Mouse (Mus musculus): ENCODE data around the gene Otx1.
A peak's percentile ranks its signal among the peaks of the same experiment; 100 is the strongest.

Gene Otx1

DNA sequence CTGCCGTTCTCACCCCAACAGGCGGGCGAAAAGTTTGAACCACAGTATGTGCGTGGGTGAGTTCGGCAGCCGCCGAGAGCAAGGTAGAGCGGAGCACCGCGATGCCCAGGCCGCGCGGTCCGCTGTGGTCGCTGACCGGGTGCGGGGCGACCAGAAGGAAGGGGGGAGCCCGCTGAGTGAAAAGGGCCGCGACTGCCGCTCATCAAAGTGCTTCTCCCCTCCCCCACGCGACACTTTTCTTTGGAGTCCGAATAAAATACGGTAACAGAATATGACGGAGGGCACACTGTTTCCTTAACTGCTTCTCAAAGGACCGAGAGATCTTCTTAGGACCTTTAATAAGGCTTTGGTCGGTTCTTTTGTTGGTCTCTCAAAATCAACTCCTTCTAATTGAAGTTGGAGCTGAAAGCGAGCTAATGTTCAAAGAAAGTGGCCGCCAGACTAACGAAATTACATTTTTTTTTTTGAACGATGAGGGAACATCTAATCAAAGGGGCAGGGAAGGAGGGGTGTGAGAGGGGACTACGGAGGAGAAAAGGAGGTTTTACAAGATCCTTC lies at the start of gene Otx1:
Gene Otx1, minus strand, starts transcription at position 115 of the 558 bp plus-strand sequence.
- DNase-seq (ENCODE audit: low spot score in 2 of 2) = peak; percentile 3 to 14

DNA sequence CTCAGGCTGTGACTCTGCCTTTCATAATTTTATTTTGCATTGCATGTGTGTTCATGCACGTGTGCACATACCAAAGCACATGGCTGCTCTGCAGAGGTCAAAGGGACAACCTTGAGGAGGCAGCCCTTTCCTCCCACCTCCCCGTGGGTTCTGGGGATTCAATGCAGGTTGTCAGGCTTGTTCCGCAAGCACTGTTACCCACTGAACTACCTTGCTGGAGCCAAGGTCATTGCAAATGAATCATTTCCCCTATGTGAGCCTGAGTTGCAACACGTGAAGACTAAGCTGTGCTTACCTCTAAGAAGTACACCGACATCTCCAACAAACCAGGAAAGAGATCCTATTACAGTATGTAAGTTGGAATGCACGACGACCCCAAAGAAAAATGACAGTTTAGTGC lies 48.2 kb upstream of the Otx1 start:
- peak; percentile 26 to 49 for DNase-seq (ENCODE audit: low spot score in 2 of 2)

DNA sequence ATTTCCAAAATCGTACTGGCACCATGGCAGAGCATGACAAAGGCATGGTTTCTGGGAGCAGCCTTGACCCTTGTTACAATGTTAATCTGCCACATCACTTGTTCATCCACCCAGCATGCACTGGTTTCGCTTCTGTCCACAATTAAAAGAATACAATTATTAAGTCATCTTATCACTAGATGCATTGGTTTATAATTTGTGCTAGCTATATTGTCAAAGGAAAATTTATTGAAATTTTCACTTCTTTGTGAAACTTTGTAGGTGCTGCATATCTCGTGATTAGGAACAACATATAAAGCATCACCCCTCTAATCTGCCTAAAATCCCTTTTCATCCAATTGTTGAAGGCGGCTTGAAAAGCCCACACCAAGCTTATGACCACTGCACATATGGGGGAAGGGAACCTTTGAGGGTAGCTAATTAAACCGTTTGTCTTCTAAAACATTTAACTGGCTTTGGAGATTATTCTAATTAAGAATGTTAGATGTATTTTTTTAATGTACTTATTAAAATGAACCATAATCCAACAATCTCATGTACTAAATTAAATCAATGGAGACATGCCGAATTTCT lies 37.2 kb upstream of the Otx1 start:
- no peak for DNase-seq (ENCODE audit: low spot score in 2 of 2)

DNA sequence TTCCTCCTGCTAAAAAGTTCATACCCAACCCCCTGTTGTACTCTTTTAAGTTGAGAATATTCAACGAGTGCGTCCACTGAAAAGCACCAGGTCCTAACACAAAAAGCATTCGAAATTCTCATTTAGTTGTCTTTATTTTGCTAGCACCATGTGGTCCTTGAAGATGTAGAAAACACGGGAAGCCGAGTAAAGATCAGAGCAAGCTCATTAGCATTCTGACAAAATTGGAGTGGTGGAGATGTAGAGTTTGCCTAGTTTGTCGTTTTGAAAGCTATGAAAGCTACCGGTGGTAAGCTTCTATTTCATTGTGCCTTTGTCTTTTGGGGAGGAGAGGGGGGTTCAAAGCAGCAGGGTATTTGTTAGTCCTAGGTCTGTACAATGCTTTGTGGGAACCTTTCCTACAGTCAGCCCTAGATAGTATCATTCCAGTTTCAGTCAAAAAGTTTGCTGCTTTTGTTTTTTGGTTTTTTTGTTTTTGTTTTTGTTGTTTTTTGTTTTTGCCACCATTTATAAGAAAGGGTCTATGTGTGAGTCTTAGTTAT lies 31.9 kb upstream of the Otx1 start:
- no peak for DNase-seq (ENCODE audit: low spot score in 2 of 2)

DNA sequence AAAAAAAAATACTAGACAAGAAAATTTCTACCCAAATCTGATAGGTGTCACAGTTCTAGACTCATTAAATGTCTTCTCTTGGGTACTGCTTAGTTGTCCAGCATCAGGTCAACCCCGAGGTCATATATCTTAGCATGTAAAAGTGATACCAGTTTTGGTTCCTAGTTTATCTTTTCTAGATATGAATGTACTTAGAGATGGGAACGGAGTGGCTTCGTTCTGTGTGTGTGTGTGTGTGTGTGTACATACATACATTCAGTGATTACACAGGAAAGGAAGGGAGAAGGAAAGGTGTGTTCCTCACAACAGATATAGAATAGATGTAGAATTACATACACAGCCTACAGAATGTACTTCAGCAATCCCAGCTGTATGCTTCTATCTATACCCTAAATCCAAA lies 30.9 kb upstream of the Otx1 start:
- DNase-seq (ENCODE audit: low spot score in 2 of 2) = no peak

DNA sequence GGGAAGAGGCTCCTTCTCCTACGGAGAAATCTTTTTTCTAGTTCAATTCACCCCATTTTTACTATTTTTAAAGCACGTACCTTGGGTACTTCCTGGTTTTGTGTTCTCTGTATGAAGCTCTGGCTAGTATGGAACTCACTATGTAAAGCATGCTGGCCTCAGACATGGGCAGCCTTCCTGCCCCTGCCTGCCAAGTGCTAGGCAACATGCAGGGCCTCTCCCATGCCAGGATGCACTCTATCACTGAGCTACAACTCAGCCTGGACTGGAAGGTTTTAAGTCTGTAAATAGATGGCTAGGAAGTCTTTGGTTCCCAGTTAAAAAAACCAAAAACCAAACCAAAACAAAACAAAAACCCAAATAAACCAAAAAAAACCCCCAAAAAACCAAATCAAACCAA lies 17.9 kb upstream of the Otx1 start:
- DNase-seq (ENCODE audit: low spot score in 2 of 2) = no peak

DNA sequence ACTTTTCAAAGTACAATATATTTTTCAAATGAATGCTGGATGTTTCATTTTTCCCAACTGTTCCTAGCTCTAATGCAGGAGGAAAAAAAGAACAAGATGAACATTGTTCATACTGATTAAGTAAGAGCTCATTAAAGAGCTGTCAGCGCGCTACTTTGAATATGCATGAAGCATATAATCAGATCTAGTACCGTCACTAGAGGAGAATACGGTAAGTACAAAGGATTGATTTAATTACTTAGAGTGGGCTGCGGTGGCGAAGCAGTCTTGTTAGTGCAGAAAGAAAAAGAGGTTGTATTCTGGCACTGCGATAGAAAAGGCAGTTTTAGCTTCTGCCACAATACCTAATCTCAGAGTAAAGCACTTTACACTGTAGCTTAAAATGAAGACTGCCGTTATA lies 14.7 kb upstream of the Otx1 start:
- DNase-seq (ENCODE audit: low spot score in 2 of 2) = no peak

DNA sequence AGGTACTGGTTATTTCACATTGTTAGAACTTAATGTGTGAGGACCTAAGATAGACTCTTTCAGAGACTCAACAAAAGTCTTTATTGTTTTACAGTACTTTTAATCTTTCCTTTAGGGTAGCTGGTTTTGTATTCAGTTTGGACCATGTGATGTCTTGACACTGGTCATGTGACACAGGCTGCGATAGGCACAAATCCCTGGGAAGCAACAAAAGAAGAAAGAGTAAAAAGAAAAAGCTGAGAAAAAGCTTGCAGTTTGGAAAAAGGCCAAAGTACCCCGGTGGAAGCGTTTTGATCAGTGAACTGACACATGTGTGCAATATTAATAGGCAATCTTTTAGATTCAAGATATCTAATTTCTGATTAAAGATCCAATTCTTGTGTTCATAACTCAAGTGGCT lies 13.6 kb upstream of the Otx1 start:
- no peak for DNase-seq (ENCODE audit: low spot score in 2 of 2)

DNA sequence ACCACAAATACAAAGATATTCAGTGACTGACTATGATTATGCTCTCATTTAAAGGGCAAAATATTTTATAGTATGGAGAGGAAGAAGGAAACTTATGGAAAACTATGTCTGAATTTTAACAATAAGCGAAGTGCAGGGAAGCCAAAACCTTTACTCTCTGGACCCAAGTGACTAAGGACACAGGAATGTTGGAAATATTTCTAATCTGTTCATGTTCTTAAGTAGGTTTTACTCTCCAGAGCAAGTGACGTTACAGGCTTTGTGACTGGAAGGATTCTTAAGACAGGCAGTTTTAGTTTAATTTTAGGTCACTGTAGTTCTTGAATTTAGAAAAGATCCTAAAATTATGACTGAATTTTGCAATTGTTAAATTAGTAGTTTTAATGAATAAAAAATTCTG lies 6.1 kb upstream of the Otx1 start:
- DNase-seq (ENCODE audit: low spot score in 2 of 2) = no peak

DNA sequence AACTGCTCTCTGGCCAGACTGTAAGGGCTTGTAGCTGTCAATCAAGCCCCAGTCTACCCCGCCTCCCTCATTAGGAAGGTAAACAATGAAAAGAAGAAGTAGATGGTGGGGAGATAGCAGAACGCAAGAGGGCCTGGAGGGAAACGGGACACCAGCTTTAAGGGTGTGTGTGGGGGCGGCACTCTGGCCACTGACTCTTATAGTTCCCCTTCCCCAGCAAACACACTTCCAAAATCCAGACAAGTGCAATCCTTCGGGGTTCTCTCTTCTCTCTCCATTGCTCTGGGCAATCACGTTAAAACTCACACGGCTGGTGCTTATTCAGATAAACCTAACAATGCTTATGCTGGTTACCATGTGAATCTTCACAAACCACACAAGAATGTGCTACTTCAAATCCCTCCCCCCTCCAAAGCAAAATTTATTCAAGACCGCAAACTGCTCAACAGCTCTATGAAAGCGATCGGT lies 5.5 kb upstream of the Otx1 start:
- no peak for DNase-seq (ENCODE audit: low spot score in 2 of 2)

DNA sequence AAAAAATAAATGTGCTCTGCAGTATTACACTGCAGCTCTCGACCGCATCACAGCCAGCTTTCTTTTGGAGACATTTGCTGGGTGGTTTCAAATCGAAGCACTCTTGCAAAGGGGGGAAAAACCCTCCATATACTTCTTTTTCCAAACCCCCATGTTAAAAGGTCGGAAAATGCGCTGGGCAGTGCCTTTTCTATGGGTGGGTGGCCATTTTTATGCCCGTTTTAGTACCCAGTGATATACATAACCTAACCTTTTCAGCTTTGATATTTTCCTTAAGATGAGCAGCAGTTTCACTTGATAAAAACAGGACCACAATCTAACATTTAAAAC lies 5.0 kb upstream of the Otx1 start:
- DNase-seq (ENCODE audit: low spot score in 2 of 2) = no peak

DNA sequence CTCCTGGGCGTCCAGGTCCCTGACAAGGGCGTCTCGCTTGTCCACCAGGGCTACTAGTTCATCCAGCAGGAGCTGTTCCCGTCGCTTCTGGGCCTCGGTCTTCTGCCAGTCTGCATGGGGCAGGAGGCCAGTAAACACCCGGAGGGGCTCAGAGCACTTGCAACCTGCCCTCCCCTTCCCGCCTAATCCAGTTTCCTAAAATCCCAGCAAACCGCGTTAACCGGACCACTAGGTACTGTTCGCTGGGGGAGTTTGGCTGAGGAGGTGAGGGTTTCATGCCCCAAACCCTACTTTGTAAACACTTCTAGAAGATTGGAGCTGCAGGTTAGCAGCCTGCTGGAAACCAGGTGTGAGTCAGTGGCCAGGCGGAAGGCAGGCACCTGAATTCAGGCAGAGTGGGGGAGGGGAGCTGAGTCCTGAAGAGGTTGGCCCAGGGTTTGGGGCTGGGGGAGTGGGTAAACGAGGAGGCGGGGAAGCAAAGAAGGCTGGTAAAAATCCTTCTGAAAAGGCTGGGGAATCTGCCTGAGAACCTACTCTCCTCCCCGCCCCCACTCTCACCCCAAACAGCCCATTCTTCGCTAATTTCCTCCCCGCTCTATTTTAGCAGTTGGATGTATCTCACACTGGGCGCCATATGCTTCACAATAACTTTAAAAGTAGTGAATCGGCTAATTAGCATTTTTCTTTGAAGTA lies 4.5 kb upstream of the Otx1 start:
- peak in 1 of 2 experiments; percentile 6 for DNase-seq (ENCODE audit: low spot score in 2 of 2)

DNA sequence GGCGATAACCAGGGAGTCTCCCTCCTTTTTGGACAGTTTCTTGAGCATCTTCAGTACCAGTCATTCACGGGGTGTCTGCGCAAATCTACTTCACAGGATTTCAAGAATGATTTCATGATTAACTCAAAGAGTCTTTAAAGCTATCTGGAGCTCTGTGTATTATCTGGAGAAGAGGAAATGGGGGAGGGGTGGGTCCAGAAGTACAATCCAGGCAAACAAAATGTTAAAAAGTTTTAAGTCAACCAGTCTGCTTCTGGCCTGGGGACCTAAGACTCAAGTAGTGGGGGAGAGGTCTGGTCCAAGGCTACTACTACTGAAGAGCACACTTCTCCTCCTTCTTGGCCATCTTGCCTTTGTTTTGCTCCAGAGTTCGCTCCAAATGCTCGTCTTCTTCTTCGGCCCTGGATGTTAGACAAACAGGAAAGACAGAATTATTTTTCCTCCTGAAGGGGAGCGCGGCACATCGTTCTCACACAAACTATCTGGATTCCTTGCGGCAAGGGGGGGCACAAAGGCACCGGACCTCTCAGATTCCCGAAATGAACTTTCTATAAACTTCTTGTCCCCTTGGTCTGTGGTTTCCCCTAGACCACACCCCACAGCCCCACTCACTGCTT lies 3.9 kb upstream of the Otx1 start:
- no peak for DNase-seq (ENCODE audit: low spot score in 2 of 2)

DNA sequence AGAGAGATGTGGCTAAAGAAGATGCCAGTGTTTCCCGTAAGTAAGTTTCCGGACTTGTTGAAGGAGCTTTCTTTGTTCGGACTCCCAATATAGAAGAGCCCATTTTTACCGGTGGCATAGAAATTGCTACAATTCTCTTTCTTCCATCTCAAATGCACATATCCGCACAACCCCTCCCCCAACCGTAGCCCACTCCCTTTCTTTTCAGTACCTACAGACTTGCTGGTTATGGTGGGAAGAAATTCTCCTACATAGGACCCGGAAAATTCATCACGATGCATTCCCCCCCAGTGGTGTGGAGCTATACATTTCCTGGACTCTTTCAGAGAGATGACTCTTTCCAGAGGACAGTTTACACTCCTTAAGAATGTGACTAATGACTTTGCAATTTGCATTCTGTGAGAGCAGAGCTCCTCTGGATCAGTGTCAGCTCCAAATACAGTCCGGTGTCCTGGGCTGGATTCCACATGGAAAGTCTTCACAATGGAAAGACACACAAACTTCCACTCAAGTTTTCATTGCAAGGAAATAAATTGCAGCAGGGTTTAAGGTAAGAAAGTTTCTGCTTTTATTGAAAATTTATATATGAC lies 2.7 kb upstream of the Otx1 start:
- no peak for DNase-seq (ENCODE audit: low spot score in 2 of 2)

DNA sequence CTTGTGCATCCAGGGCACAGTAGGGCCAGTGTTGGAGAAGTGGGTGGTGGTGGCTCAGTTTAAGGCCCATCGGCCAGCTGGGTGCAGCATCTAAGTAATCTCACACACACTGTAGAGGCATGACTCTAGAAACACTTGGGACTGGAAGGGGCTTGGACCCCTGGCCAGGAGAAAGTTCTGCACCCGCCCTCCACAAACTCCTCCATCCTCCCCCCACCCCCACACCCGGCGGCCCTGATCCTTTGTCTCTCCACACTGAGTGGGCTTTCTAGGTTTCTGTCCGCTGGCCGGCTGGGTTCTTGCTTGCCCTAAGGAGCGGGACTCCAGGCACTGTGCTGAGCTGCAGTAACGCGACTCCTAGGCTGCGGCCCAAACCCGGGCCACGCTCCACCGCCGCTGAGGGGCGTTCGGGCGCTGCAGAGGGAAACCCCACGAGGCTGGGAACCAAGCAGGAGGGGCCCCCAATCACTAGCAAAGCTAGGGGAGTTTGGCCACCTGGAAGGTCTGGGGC lies 1.7 kb upstream of the Otx1 start:
- no peak for DNase-seq (ENCODE audit: low spot score in 2 of 2)

DNA sequence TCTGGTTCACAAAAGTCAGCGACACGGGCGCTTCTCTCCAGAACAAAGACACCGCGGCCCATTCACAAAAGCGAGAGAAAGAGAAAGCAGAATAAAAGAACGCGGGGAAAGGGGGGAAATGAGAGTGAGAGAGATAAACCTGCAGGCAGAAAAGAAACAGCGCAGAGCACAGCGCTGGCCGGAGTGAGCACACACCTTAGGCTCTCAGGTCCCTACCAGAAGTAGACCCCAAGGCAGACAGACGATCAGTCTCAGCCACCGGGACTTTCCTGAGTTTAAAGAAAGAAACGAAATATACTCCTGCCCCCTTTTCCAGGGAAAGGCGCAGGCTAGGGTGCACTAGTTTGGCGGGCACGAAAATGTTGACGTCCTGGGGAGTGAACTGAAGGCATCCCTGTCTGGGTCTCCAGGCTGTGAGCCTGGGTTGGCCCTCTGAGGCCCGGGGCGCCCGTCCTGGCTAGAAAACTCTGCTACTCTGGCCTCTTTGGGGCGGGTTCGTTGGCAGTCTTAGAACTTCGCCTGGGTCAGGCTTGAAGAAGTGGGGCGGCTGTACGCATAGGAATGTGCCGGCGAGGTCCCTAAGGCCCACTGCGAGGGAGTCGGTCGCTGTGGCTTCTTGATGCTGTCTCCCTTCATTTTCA lies 764 bp upstream of the Otx1 start:
- DNase-seq (ENCODE audit: low spot score in 2 of 2) = peak; percentile 9 to 12

DNA sequence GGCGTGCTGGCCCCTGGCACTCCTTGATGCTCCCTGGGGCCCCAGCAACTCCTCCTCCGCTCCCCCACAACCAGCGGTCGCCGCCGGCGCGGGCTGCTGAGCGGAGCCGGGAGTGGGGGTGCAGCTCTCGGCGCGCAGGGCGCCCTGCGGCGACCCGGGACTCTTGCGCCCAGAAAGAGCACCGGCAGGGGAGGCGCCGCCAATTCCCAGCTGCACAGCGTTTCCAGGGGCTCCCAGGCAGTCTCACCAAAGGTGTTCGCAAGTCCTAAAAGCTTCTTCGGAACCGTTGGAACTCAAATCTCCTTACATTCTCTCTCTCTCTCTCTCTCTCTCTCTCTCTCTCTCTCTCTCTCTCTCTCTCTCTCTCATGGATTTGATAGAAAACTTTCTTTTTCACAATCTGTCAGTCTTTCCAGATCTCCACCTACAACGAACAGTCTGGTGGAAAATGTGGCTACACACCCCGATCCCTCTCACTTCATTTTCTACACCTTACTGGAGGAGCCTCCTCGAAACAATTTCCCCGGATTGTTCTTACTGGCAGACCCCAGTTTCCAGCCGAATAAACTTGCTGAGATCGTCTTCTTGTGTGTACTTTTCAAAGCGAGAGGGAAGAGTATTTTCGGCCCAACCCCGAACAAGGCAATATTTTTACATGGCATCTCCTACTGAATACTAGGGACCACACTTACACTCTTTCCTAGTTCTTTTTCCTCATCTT lies 475 bp downstream of the Otx1 start:
- DNase-seq (ENCODE audit: low spot score in 2 of 2) = peak in 1 of 2 experiments; percentile 8

DNA sequence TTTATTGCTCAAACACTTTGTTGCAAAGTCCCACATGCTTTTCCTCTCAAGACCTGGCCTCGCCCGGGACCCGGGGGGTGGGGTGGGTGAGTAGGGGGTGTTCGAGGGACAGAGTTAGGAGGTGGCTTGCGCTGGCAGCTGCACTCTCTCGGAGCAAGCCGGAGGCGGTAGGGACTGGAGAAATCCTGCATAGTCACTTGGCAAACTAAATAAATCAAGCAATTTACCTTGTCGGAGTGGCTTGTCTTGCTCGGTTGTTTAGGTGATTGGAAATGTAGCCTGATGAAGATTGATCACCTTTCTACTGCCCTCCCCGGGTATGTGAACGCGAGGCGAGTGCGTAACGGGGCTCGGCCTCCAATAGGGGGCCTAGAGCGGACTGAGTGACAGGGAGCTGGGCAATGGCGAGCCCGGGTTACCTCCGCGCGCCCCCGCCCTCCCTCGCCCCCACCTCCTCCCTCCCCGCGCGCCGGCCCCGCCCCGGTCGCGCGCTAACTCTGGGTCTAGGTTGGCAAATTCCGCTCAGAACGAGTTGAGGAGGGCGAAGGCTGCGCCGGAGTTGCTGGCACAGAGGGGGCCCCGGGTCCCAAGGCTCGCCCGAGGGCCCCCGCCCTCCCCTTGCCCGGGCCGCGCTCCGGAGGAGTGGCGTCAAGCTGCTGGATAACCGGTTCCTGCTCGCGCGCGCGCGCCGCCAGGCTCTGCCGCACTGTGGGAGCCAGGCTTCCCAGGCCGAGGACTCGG lies 1.2 kb downstream of the Otx1 start:
- peak; percentile 36 to 44 for DNase-seq (ENCODE audit: low spot score in 2 of 2)

DNA sequence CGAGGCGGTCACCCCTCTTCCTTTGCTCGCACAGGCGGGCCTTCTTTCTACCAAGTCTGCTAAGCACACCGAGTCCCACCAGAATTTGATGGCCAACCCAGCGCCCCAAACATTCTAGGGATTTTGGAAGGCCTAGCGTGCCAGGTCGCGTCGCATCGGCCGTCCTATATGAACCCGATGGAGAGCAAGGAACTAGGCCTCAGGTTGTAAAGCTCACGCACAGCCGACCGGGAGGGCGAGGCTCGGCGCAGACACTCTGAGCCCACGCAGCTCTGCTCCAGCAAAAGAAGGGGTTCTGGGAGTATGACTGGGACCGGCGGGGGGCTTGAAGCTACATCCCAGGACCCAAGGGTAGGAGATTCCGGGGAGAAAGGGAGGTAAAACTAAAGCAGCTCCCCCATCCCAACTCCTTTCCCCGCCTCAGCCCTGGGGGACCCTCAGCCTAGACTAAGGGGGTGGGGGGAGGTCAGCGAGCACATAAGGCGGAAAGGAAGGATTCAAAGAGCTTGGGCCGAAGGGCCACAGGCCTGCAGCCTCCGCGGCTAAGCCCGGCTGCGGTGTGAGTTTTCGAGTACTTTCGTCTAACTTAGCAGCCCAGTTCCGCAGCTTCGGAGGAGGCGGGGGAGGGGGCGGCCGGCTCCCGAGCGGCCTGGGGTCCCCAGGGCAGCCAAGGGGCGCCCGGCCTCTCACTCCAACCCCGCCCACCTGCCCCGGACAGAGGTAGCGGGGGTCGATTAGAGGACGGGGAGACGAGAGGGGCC lies 2.2 kb downstream of the Otx1 start:
- no peak for DNase-seq (ENCODE audit: low spot score in 2 of 2)

Measured in urinary bladder, postnatal 36 days (tissue).